25 mouse cellular contexts compared by ENCODE assay signal in genomic region chr13:59695781-59696180, GRCm38 (mm10). TPM values are rescaled to one million over a fixed set of nuclear protein-coding genes. Genes with fewer than 3 reads are reported as not detected.
A peak's percentile ranks its signal among the peaks of the same experiment; 100 is the strongest.
DNase-seq lines count a peak whose midpoint lies in the region; ATAC-seq lines count a peak whose summit lies in the region.
"Had no signal": no experiment of that assay in that cellular context is flagged by ENCODE, and none has a peak within 500 bp of the region (broad histone marks: within the 10 kb centered on the region; RNA-seq: fewer than 3 reads in every experiment).

No protein-coding gene starts in this region.

- H3K9ac ChIP-seq in liver, embryonic 12.5 days, result no peak overlapping the region
- H3K9ac ChIP-seq: embryonic facial prominence, embryonic 15.5 days; forebrain, embryonic 15.5 days; heart, embryonic 15.5 days; hindbrain, embryonic 13.5 days had no signal

- WGBS in liver, embryonic 12.5 days (ENCODE audit: insufficient replicate concordance), result 73% methylated on average over 7 of the region's 7 CpGs

- no peak overlapping the region for H3K4me2 ChIP-seq in liver, embryonic 12.5 days
- H3K4me2 ChIP-seq: embryonic facial prominence, embryonic 15.5 days; forebrain, embryonic 15.5 days; heart, embryonic 11.5 days; heart, embryonic 15.5 days; hindbrain, embryonic 13.5 days had no signal

- H3K4me1 ChIP-seq in liver, embryonic 12.5 days, result no peaks in the 10 kb centered on the region
- H3K4me1 ChIP-seq: embryonic facial prominence, embryonic 15.5 days; forebrain, embryonic 15.5 days; heart, embryonic 15.5 days; hindbrain, embryonic 13.5 days had no signal

- H3K27ac ChIP-seq in liver, embryonic 12.5 days, result no peak overlapping the region
- H3K27ac ChIP-seq: embryonic facial prominence, embryonic 15.5 days; forebrain, embryonic 15.5 days; heart, adult 2 months; heart, embryonic 15.5 days; hindbrain, embryonic 13.5 days; hindbrain, postnatal 0 days had no signal

- H3K36me3 ChIP-seq in liver, embryonic 12.5 days, result no peaks in the 10 kb centered on the region
- H3K36me3 ChIP-seq: embryonic facial prominence, embryonic 15.5 days; forebrain, embryonic 15.5 days; heart, embryonic 15.5 days; hindbrain, embryonic 13.5 days had no signal

- H3K4me3 ChIP-seq in liver, embryonic 12.5 days, result no peak overlapping the region
- H3K4me3 ChIP-seq: embryonic facial prominence, embryonic 15.5 days; forebrain, embryonic 15.5 days; heart, adult 2 months; heart, embryonic 15.5 days; hindbrain, embryonic 13.5 days had no signal

- no peak for ATAC-seq in erythroblast, adult 5-6 weeks (replicated peaks; ENCODE audit: low FRiP score, poor library complexity, severe bottlenecking)
- ATAC-seq in liver, embryonic 12.5 days, result no peak
- ATAC-seq: forebrain, embryonic 15.5 days; hindbrain, postnatal 0 days; Patski had no signal

- peak; percentile 58 for DNase-seq in CD4-positive, CD25-positive, alpha-beta regulatory T cell, adult 2 months (ENCODE audit: low read depth, low spot score)
- peak; percentile 70 for DNase-seq in T-cell, adult 2 months (ENCODE audit: low spot score)
- DNase-seq in thymus, postnatal 0 days (ENCODE audit: low spot score), result peak; percentile 23
- DNase-seq in thymus, postnatal 4 days, result peak; percentile 32
- DNase-seq in lung, postnatal 25 days (ENCODE audit: low spot score), result no peak
- DNase-seq: adrenal gland, adult 8-10 months; adrenal gland, postnatal 36 days; cerebellum, adult 2 months; cerebellum, postnatal 10 days; gastrocnemius, postnatal 10 days; heart, adult 2 months; heart, postnatal 14 days had no signal

- H3K27me3 ChIP-seq in liver, embryonic 12.5 days (replicated peaks), result peaks cover 26% of the 10 kb centered on the region
- H3K27me3 ChIP-seq: CH12.LX; embryonic facial prominence, embryonic 15.5 days; forebrain, embryonic 15.5 days; heart, embryonic 15.5 days; Patski had no signal

- no peaks in the 10 kb centered on the region; the same call in 1 of the 2 replicates for H3K9me3 ChIP-seq in liver, embryonic 12.5 days (replicated peaks)
- H3K9me3 ChIP-seq: embryonic facial prominence, embryonic 15.5 days; forebrain, embryonic 15.5 days; heart, embryonic 15.5 days; hindbrain, embryonic 13.5 days had no signal

RNA-seq across cellular contexts. Expression of gene 4921517D22Rik, which starts 1.9 kb away (rescaled TPM):
- not detected in 2 replicates for polyA plus RNA-seq in thymus, postnatal 0 days (2015; fragmentation: Nextera tagmentation; extraction: Ambion mirVana)
- not detected in 2 replicates for total RNA-seq in erythroblast, adult 5-6 weeks (2015; ENCODE audit: low replicate concordance)
- not detected in 2 replicates for total RNA-seq in erythroblast, adult 5-6 weeks (2017; ENCODE audit: low replicate concordance)
- polyA plus RNA-seq in liver, embryonic 12.5 days (2016; fragmentation: Nextera tagmentation; extraction: Ambion mirVana), result not detected in 2 replicates
- total RNA-seq: adrenal gland, adult 8-10 months; adrenal gland, postnatal 36 days; CH12.LX; gastrocnemius, postnatal 10 days; heart, adult 2 months; heart, postnatal 14 days; hematopoietic stem cell, adult 5-6 weeks; hindbrain, postnatal 0 days had no signal
- polyA plus RNA-seq: cerebellum, adult 2 months; embryonic facial prominence, embryonic 11.5 days; embryonic facial prominence, embryonic 15.5 days; forebrain, embryonic 11.5 days; forebrain, embryonic 15.5 days; heart, adult 2 months; heart, embryonic 11.5 days; heart, embryonic 15.5 days; hindbrain, embryonic 13.5 days; hindbrain, postnatal 0 days; Patski had no signal

RNA-seq across cellular contexts. Expression of gene Spata31d1a, which starts 14.3 kb away (rescaled TPM):
- not detected in 2 replicates for polyA plus RNA-seq in thymus, postnatal 0 days (2015; fragmentation: Nextera tagmentation; extraction: Ambion mirVana)
- total RNA-seq in erythroblast, adult 5-6 weeks (2015; ENCODE audit: low replicate concordance), result not detected in 2 replicates
- total RNA-seq in erythroblast, adult 5-6 weeks (2017; ENCODE audit: low replicate concordance), result not detected in 2 replicates
- 0.05 TPM in 1 of 2 replicates, not detected in the other for polyA plus RNA-seq in liver, embryonic 12.5 days (2016; fragmentation: Nextera tagmentation; extraction: Ambion mirVana)
- total RNA-seq: adrenal gland, adult 8-10 months; adrenal gland, postnatal 36 days; CH12.LX; gastrocnemius, postnatal 10 days; heart, adult 2 months; heart, postnatal 14 days; hematopoietic stem cell, adult 5-6 weeks; hindbrain, postnatal 0 days had no signal
- polyA plus RNA-seq: embryonic facial prominence, embryonic 11.5 days; forebrain, embryonic 11.5 days; heart, embryonic 11.5 days; hindbrain, embryonic 13.5 days had no signal

RNA-seq across cellular contexts. Expression of gene Spata31d1b, which starts 16.3 kb away (rescaled TPM):
- 0.04 TPM in 2 replicates for polyA plus RNA-seq in thymus, postnatal 0 days (2015; fragmentation: Nextera tagmentation; extraction: Ambion mirVana)
- total RNA-seq in erythroblast, adult 5-6 weeks (2015; ENCODE audit: low replicate concordance), result not detected in 2 replicates
- not detected in 2 replicates for total RNA-seq in erythroblast, adult 5-6 weeks (2017; ENCODE audit: low replicate concordance)
- not detected in 2 replicates for polyA plus RNA-seq in liver, embryonic 12.5 days (2016; fragmentation: Nextera tagmentation; extraction: Ambion mirVana)
- total RNA-seq: adrenal gland, adult 8-10 months; adrenal gland, postnatal 36 days; gastrocnemius, postnatal 10 days; heart, adult 2 months; heart, postnatal 14 days; hematopoietic stem cell, adult 5-6 weeks had no signal
- polyA plus RNA-seq: cerebellum, adult 2 months; embryonic facial prominence, embryonic 11.5 days; forebrain, embryonic 11.5 days; forebrain, embryonic 15.5 days; heart, embryonic 11.5 days; heart, embryonic 15.5 days; hindbrain, embryonic 13.5 days; hindbrain, postnatal 0 days; Patski had no signal

RNA-seq across cellular contexts. Expression of gene Golm1, which starts 20.2 kb away (rescaled TPM):
- polyA plus RNA-seq in thymus, postnatal 0 days (2015; fragmentation: Nextera tagmentation; extraction: Ambion mirVana), result 3.9 and 4.5 TPM in 2 replicates
- total RNA-seq in erythroblast, adult 5-6 weeks (2015; ENCODE audit: low replicate concordance), result 13.4 and 16.1 TPM in 2 replicates
- 21.4 and 25.2 TPM in 2 replicates for total RNA-seq in erythroblast, adult 5-6 weeks (2017; ENCODE audit: low replicate concordance)
- polyA plus RNA-seq in liver, embryonic 12.5 days (2016; fragmentation: Nextera tagmentation; extraction: Ambion mirVana), result 63.8 and 64.2 TPM in 2 replicates

RNA-seq across cellular contexts. Expression of gene Spata31d1d, which starts 35.8 kb away (rescaled TPM):
- polyA plus RNA-seq in thymus, postnatal 0 days (2015; fragmentation: Nextera tagmentation; extraction: Ambion mirVana), result not detected in 2 replicates
- not detected in 2 replicates for total RNA-seq in erythroblast, adult 5-6 weeks (2015; ENCODE audit: low replicate concordance)
- total RNA-seq in erythroblast, adult 5-6 weeks (2017; ENCODE audit: low replicate concordance), result 0.26 TPM in 1 of 2 replicates, not detected in the other
- not detected in 2 replicates for polyA plus RNA-seq in liver, embryonic 12.5 days (2016; fragmentation: Nextera tagmentation; extraction: Ambion mirVana)
- total RNA-seq: adrenal gland, adult 8-10 months; adrenal gland, postnatal 36 days; CH12.LX; gastrocnemius, postnatal 10 days; heart, adult 2 months; heart, postnatal 14 days; hematopoietic stem cell, adult 5-6 weeks; hindbrain, postnatal 0 days had no signal
- polyA plus RNA-seq: embryonic facial prominence, embryonic 11.5 days; embryonic facial prominence, embryonic 15.5 days; forebrain, embryonic 11.5 days; forebrain, embryonic 15.5 days; heart, embryonic 11.5 days; heart, embryonic 15.5 days; hindbrain, embryonic 13.5 days; hindbrain, postnatal 0 days; Patski had no signal
